Mouse (Mus musculus) left cerebral cortex, postnatal 10 days (tissue): ENCODE measurements around the gene Npc2. TPM values are rescaled to one million over a fixed set of nuclear protein-coding genes. Genes with fewer than 3 reads are reported as not detected.

Source experiments
- DNase-seq, 2 experiments: peaks; one replicate each; pipeline ENCODE4 v3.0.0; 2021 to 2022; ENCODE audit warnings: low spot score in 2 of 2, mixed read lengths in 1 of 2; ENCODE audit errors: extremely low spot score in 1 of 2
- intact Hi-C: fragments of 180-260 bp; cut with DNase I; formaldehyde crosslinking; loops from one replicate; pipeline ENCODE4 v1.15.1; 2025
- total RNA-seq, 2 experiments: library from RNA; stranded (reverse); gene quantifications; 2 replicates each; pipeline ENCODE4 v1.2.3; 2021

The Npc2 gene
- 10 to 100 TPM; 27.3 to 30.1 TPM for total RNA-seq

DNA sequence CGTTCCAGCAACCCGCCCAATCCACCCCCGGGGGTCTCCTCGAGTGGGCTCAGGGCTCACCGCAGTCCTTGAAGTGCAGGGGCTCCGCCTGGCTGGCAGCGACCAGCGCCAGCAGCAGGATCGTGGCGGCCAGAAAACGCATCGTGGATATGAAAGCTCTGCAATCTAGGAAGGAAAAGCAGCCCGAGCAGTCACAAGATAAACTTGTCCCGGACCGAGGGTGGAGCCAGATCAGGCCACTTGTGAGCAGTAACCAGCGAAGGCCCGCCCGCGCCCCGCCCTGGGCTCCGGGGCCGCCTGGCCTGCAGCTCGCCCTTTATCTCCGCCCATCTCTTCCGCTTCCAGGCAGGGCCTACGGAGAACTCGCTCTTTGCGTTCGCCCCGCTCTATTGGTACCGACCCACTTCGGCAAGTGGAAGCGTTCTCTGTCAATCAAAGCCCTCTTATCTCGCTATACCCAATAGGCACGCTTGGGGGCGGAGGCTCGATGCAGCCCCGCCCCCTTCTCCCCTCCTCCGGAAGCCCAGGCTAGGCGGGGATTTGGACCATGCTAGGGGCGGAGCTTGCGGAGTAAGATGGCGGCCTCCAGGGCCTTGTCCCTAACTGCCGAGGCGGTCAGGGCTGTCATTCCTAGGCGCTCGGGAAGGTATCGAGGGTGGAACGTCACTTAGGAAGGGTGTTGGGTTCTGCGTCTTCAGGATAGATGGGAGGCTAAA, at the start of gene Npc2, which contains the start of gene Isca2:
Gene Npc2, minus strand, starts transcription at position 427 of the 716 bp plus-strand sequence.
Gene Isca2, plus strand, starts transcription at position 526 of the 716 bp plus-strand sequence.
- peak; percentile 97 to 98 for DNase-seq
- intact Hi-C loops: no loop called here

- peak in 1 of 2 experiments; percentile 70 for DNase-seq
These were observed 46.5 kb upstream of the Npc2 start for GRCm38 (mm10) chr12:84819236-84820168.

DNA sequence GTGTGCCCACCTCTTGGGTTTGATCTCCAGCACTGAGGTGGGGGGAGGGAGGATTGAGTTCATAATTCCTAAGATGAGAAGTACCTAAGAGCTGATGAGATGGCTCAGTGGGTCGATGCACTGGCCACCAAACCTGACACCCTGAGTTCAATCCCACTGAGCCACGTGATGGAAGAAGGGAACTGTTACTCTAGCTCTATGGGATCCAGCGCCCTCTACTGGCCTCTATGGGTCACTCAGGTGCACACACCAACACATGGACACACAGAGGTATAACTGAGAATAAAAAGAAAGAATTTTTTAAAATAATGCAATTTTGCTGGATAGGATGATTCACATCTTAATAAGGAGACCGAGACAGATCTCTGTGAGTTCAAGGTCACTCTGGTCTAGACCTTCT, 45.5 kb upstream of the Npc2 start:
- intact Hi-C loops: no loop called here
- DNase-seq: no peak

More at GRCm38 (mm10) chr12:84819236-84820168, 46.5 kb upstream of the Npc2 start:
- intact Hi-C loops: no loop called here

GRCm38 (mm10) chr12:84814663-84815325, 41.8 kb upstream of the Npc2 start:
- intact Hi-C loops: no loop called here
- no peak for DNase-seq

DNA sequence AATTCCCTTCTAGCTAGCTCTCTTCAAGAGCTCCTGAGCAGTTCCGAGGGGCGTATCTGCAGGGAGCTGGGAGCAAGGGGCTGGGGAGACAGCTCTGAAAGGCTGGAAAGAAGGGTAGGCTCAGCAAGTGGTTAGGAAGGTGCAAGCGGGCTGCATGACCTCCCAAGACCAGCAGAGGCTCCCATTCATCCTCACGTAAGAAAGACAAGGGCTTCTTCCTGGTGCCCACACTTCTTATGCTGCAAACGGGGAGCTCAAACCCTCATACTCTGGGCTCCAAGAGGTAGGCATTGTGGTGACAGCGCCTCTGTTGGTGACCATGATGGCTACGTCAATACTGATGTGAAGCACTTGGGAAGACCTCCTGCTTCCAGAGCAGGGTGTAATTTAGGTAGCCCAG, 40.8 kb upstream of the Npc2 start:
- intact Hi-C loops: no loop called here
- DNase-seq: no peak

DNA sequence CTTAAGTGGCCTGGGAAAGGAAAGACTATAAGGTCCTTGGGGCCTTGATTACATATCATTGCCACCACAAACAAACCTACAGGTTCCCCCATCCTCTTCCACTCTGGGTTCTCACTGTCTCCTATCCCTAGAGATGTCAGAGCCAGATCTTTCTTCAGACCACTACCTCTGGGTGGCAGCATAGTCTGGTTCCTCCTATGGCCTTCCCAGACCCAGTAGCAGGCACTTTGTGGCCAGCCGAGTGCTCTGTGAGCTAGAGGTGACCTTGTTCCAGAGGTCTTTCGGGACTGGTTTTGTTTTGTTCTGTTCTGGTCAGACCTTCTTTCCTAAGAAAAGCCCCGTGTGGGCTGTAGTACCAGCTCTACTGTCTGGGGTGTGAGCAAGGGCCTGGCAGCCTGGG, 39.1 kb upstream of the Npc2 start:
- intact Hi-C loops: no loop called here
- DNase-seq: no peak

DNA sequence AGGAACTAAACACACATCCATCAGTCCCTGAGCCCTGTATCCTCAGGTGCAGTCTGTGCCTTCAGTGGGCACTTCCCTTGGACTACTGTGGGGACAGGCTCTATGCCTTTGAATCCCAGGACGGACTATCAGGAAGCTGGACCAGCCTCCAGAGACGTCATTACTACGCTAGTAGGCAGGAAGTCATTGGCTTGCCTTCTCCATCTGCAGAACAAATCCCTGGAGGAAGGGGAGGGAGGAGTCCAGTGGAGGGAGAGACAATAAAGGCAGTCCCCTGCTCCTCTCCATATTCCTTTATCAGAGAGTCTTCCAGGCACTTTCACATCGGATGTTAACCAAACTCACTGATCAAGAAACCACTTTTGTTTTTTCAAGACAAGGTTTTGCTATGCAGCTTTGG, 38.6 kb upstream of the Npc2 start:
- intact Hi-C loops: no loop called here
- DNase-seq: no peak

- DNase-seq: no peak
- intact Hi-C loops: no loop called here
These were observed 37.9 kb upstream of the Npc2 start for GRCm38 (mm10) chr12:84810810-84811209.

- no peak for DNase-seq
- intact Hi-C loops: no loop called here
These were observed 36.1 kb upstream of the Npc2 start for GRCm38 (mm10) chr12:84809033-84809432.

DNA sequence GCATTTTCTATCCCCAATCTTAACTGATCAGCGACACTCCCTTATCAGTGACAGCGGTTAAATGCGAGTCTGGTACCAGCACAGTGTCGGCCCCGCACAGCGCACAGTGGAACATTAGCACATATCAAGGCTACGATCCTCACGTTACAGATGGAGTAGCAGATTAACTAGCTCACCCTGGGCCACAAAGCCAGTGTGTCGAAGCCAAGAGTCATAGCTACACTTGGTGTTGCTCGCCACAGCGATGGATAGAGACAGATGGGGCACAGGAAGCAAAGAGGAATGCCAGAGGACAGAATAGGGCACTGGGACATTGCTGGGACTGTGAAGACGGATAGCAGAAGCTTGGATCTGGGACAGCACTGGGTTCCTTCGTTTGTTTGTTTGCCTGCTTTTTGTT, 34.4 kb upstream of the Npc2 start:
- intact Hi-C loops: no loop called here
- no peak for DNase-seq

DNA sequence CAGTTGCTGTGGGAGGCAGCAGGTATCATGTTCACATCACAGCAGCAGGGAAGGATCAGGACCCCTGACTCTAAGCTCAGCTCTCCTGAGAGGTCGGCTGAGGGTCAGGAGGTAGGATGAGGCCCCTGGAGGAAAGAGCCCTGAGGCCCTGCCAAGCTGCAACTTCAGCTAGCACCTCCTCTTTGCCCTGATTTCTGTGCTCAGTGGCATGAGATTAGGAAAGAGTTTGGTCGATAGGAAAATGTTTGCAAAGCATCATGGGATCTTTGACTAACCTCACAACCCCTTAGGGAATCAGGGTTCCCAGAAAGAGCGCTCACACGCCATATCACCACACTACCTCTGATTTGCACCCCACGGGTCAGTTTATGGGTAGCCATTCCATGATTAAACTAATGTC, 33.8 kb upstream of the Npc2 start:
- intact Hi-C loops: no loop called here
- DNase-seq: no peak

DNA sequence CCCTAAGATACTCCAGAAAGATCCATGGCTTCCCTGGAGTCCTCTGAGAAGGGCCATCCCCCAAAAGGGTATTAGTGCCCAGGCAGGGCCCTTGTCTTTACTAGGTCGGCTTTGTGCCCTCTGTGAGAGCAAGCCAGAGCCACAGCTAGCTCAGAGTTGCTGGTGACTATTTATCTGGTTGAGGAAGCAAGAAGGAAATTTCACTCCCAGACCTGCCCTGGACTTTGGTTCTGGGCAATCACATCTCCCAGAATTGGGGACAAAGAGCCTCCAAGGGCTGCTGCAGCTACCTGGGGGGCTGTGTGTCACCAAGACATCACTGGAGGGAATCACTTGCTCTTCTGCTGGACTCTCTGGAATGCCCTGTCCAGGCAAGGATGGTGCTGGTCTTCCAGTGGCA, 33.1 kb upstream of the Npc2 start:
- intact Hi-C loops: no loop called here
- DNase-seq: no peak

DNA sequence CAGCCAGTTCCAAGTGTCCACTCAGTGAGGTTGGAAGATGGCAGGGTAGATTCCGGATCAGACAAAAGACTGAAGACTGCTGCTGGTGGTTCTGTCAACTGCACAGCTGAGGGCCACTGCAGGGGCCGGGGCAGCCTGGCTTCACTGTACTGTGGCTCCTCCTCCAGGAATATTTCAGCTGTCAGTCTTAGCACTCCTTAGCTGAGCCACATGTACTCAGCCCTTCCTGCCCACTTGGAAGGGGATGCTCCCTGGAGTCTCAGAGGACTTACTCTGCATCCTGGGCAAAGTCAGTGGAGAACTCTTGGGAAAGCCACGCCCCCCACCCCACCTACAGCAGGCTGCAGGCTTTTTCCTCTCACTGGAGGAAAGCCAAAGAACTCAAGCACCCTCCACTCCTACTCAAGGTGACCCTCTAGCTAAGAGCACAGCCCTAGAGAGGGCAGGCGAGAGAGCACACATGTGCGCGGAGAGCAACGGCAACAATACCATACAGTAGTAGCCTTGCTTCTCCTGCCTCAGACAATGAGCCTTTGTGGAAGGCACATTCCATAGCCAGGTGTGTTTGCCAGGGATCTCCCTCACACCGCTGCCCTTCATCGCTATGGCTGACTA, 32.4 kb upstream of the Npc2 start:
- no peak for DNase-seq
- intact Hi-C loops: no loop called here

GRCm38 (mm10) chr12:84802625-84803024, 29.7 kb upstream of the Npc2 start:
- no peak for DNase-seq
- intact Hi-C loops: no loop called here

DNA sequence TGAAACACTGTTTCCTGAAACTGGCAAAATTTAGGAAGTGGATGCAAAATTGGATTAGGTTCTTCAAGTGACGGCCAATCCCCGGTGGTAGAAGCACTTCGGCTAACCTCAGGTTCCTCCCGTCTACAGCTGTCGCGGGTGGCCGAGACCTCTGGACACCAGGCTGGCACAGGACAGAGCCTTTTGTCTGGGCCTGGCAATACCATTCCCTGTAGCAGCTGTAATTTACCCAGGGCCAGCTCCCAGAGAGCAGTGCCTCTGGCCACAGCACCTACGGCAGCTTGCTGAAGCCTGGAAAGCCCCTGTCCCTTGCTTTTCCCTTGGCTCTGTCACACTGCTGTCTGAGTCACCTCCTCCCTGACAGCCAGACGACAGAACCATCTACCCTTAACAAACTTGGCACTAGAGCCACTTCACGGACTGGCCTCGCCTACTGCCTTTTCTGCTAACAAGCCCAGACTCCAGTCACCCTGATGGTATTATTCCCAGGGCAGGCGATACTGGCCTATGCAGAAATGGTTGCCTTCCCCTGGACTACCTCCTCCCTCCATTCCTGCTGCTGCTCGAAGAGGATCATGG, 28.7 kb upstream of the Npc2 start:
- DNase-seq: no peak
- intact Hi-C loops: no loop called here

- intact Hi-C loops: no loop called here
- no peak for DNase-seq
These were observed 27.5 kb upstream of the Npc2 start for GRCm38 (mm10) chr12:84800419-84800818.

DNA sequence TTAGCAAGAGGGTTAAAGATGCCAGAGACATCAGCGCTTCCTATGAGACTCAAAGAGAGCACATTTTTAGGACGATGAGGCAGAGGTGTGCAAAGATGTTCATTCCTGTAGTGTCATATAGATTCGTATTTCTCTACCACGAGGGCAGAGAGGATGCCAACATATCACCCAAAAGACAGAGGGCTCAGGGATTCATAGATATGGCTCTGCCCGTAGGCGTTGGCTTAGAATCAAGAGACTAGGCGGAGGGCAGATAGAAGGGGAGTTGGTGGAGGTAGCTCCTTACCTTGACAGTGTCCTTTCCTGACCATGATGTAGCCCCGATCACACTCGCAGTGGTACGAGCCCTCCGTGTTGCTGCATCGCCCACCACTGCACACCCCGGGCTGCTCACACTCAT, 26.1 kb upstream of the Npc2 start:
- intact Hi-C loops: no loop called here
- DNase-seq: no peak

DNA sequence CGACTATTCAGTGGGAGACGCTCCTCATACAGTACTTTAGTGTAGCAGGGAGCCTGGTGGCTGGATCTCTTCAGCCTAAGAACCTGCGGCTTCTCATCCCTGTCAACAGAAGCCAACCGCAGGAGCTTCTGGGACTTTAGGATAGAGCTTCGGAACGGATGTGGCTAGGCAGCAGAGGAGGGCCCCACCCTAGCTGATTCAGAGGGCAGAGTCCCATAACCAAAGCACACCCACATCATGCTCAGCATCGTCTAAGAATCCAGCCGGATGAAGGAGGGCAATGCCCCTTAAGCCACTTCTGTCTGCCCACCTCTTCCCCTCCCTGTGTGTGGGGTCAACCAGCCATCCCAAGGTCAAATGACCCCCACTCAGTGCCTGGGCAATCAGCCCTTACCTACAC, 21.7 kb upstream of the Npc2 start:
- no peak for DNase-seq
- intact Hi-C loops: no loop called here

GRCm38 (mm10) chr12:84792629-84793028, 19.7 kb upstream of the Npc2 start:
- DNase-seq: no peak

More at GRCm38 (mm10) chr12:84792629-84793028, 19.7 kb upstream of the Npc2 start:
- intact Hi-C loops: no loop called here
